Mouse (Mus musculus): ENCODE measurements around the gene Tomm40l.

Tomm40l gene

GRCm38 (mm10) chr1:171229750-171230149, 7.4 kb upstream of the Tomm40l start:
- DNase-seq (ENCODE audit: low read depth in 1 of 2, low spot score in 2 of 2), result no peak

DNA sequence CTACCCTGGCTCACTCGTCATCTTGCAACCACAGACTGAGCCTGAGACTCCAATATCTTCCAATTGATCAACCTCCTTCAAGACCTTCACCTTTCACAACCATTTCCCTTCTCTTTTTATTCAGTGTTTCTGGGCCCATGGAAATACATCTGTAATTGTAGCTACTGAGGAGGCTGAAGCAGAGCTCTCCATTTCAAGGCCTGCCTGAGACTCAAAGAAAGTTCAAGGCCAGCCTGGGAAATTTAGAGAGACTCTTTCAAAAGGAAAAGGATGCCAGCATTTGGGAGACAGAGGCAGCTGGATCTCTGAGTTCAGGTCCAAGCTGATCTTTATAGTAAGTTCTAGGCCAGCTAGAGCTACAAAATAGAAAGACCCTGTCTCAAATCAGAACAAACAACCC, 5.6 kb upstream of the Tomm40l start:
- no peak for DNase-seq (ENCODE audit: low read depth in 1 of 2, low spot score in 2 of 2)

DNA sequence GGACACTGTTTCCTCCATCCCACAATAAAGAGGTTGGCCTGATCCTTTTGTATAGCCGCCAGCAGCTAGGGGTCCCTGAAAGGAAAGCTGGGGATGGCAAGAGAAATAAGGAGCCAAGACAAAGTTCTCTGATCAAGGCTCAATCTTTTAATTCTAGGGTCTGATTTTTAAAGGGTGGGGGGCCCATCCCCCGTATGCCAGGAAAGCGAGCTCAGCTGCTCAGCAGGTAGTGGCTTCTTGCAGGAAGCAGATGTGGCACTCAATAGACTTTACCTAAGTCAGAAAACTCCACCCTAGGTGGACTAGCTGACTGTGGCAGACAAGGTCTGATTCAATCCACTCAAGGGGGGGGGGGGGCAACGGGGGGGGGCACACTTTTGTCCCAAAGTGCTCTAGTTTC, 4.5 kb upstream of the Tomm40l start:
- DNase-seq (ENCODE audit: low read depth in 1 of 2, low spot score in 2 of 2), result no peak

DNA sequence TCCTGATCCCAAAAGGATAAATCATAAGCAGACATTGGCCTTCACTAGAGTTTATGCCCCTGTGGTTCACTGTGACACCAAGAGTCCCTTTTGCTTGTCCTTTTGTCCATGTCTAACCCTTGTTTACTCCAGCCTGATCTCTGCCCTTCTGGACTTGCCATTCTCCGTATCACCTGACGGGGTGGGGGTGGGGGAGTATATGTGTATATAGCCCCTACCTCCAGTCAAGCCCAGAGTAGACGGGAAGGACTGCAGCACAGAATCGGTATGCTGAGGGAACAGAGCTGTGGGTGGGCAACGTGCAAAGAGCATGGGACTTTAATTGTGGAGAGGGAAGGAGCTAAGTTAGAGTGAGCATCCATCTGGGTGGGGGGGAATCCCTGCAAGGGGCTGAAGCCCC, 2.5 kb upstream of the Tomm40l start, which contains the start of gene Apoa2:
Apoa2 (plus strand) TSS at position 198 of the 400 bp plus-strand sequence.
- no peak for DNase-seq (ENCODE audit: low read depth in 1 of 2, low spot score in 2 of 2)

DNA sequence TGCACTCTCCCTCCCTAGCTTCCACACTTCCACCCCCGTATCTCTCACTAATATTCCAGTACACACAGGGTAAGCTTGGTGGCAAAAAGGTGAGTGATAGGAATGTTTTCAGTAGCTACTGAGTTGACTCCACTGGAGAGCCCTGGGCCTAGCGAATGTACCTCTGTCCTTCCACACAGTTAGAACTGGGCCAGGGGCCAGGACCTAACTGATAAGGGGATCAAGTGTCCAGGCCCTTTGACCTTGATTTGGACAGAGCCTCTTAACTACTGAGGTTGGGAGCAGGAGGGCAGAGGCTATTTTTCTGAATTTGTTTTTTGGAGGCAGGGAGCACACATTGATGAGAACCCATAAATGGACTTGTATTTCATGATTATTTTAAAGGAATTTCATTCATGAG, 1.5 kb upstream of the Tomm40l start:
- DNase-seq (ENCODE audit: low read depth in 1 of 2, low spot score in 2 of 2), result no peak

- no peak for DNase-seq (ENCODE audit: low read depth in 1 of 2, low spot score in 2 of 2)
Measured at GRCm38 (mm10) chr1:171223168-171223567, 854 bp upstream of the Tomm40l start.

GRCm38 (mm10) chr1:171221281-171222193, 777 bp downstream of the Tomm40l start:
- DNase-seq (ENCODE audit: low read depth in 1 of 2, low spot score in 2 of 2), result no peak

GRCm38 (mm10) chr1:171220871-171221270, 1.4 kb downstream of the Tomm40l start:
- peak in 1 of 2 experiments; percentile 62 for DNase-seq (ENCODE audit: low read depth in 1 of 2, low spot score in 2 of 2)

DNA sequence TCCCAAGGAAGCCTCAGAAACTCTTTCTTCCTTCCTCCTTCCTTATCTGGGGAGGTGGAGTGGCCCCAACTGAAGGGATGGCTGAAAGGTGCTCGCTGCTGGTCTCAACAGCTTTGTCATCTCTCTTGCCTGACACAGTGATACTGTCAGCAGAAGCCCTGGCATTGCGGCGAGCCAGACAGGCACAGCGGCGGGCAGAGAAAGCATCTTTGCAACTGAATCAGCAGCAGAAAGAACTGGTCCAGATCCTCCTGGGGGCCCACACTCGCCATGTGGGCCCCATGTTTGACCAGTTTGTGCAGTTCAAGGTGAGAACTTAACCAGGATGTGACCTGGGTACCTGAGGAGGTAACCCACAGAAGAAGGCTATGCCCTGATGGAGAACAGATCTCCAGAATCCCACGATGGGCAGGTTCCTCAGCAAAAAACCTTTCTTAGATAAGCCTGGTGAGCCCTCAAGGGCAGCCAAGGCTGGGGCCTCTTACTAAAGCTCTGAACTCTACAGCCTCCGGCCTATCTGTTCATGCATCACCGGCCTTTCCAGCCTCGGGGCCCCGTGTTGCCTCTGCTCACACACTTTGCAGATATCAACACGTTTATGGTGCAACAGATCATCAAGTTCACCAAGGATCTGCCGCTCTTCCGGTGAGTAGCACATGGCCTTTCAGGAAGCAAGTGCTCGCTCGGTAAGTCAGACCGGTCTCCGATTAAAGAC, 5.9 kb downstream of the Tomm40l start:
- no peak for DNase-seq (ENCODE audit: low read depth in 1 of 2, low spot score in 2 of 2)

GRCm38 (mm10) chr1:171213801-171214496, 8.4 kb downstream of the Tomm40l start, which contains the start of gene Nr1i3:
TSS of gene Nr1i3 (plus strand) at chr1:171213970.
- DNase-seq (ENCODE audit: low read depth in 1 of 2, low spot score in 2 of 2), result no peak

DNA sequence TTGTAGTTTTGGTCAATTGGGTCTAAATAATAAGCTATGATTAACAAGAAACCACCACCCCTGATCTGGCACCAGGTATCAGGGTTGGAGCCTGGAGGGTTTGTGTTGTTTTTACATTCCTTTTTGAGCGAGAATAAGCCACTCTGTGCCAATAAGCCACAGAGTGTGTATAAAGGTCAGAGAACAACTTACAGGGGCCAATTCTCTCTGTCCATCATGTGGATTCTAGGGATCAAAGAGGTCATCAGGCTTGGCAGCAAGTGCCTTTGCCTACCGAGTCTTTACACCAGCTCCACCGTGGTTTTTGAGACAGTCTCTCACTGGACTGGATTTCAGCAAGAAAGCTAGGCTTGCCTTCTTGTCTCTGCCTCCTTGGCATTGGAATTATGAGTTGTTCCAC, 9.5 kb downstream of the Tomm40l start:
- DNase-seq (ENCODE audit: low read depth in 1 of 2, low spot score in 2 of 2), result no peak

DNA sequence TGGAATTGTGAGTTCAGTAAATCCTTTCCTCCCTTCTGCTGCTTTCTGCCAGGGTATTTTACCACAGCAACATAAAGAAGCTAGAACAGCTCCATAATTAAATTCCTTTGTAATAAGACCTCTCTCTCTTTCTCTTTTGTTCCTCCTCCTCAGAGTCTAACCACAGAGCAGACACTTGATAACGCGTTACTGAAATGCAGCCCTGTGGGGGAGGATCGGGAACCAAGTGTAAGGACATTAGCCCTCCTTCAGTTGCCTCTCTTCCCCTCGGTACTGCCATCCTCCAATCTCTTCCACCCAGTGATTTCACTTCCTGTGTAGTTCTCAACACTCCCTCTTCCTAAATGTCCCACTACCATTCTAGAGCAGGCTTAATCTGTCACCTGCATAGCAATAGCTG, 12.9 kb downstream of the Tomm40l start:
- no peak for DNase-seq (ENCODE audit: low read depth in 1 of 2, low spot score in 2 of 2)

- no peak for DNase-seq (ENCODE audit: low read depth in 1 of 2, low spot score in 2 of 2)
Measured at GRCm38 (mm10) chr1:171205704-171206493, 16.4 kb downstream of the Tomm40l start.

- no peak for DNase-seq (ENCODE audit: low read depth in 1 of 2, low spot score in 2 of 2)
Measured at GRCm38 (mm10) chr1:171204249-171204644, 18.1 kb downstream of the Tomm40l start.

GRCm38 (mm10) chr1:171203471-171204248, 18.7 kb downstream of the Tomm40l start:
- no peak for DNase-seq (ENCODE audit: low read depth in 1 of 2, low spot score in 2 of 2)

DNA sequence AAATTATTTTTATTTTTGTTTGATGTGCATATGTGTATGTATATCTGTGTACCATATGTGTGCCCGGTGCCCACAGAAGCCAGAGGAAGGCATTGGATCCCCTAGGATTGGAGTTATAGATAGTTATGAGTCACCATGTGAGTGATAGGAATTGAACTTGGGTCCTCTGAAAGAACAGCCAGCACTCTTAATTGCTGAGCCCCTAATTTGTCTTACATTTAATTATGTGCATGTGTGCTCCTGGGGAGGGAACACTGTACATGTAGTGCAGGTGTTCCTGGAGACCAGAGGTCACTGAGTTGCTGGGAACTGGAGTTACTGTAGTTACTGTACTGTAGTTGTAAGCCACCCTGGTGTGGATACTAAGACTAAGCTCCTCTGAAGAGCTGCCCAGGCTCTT, 21.5 kb downstream of the Tomm40l start:
- DNase-seq (ENCODE audit: low read depth in 1 of 2, low spot score in 2 of 2), result no peak

GRCm38 (mm10) chr1:171199532-171199931, 22.8 kb downstream of the Tomm40l start:
- DNase-seq (ENCODE audit: low read depth in 1 of 2, low spot score in 2 of 2), result no peak

GRCm38 (mm10) chr1:171195887-171196397, 26.4 kb downstream of the Tomm40l start, which contains the start of gene Pcp4l1:
TSS of gene Pcp4l1 (minus strand) at chr1:171196268.
- peak in 1 of 2 experiments; percentile 4 for DNase-seq (ENCODE audit: low read depth in 1 of 2, low spot score in 2 of 2)

DNA sequence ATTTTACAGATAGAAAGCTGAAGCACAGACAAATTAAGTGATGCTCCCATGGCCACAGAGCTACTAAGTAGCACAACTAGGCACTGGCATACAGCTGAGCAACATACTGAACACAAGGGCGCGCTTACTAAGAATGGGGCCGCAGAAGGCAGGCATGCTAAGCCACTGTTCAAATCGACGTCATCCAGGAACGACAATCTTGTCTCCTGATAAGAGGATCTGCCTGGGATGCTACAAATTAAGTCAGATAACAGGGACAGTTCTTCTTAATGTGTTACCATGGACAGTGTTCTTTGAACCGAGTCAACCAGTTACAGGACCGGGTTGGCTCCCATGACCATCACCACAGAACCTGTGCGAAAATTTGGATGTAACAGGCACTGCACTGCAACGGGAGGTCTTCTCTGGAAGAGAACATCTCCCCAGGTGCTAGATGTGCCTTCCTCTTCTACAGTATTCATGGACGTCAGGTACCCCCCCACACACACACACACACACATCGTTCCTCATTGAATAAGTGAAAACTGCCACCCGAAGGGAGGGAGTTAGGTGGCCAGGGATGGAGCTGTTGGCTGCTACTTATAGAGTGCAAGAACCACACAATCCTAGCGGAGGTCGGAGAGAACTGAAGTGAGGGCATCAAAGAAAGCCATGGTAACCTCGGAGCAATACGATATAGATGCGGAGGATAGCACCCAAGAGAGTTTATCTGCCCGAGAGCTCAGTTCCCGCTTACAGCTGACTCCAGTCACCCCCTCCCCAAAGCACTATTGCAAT, 27.1 kb downstream of the Tomm40l start:
- DNase-seq (ENCODE audit: low read depth in 1 of 2, low spot score in 2 of 2), result no peak

Data from monocyte, adult 2 months (primary cell).